Mouse (Mus musculus) hindbrain, embryonic 14.5 days (tissue): ENCODE results near the gene Zscan2. TPM values are rescaled to one million over a fixed set of nuclear protein-coding genes. Genes with fewer than 3 reads are reported as not detected.
A peak's percentile ranks its signal among the peaks of the same experiment; 100 is the strongest.

Experiments used
- ATAC-seq: fragments of 200-750 bp; cut with Nextera tagmentation; 2 replicates; pipeline ENCODE4 v1.8.0; 2017; ENCODE audit warnings: moderate number of reproducible peaks, mild to moderate bottlenecking, moderate TSS enrichment, moderate library complexity; ENCODE audit not compliant: low FRiP score
- DNase-seq: peaks from one replicate; pipeline ENCODE4 v3.0.0-alpha.2; 2015; ENCODE audit warnings: low spot score
- H3K27ac ChIP-seq: fragments of 300-500 bp; sonication (generic); 2 replicates; pipeline ENCODE4 v1.5.1; 2014; ENCODE audit warnings: mild to moderate bottlenecking, moderate library complexity
- H3K27me3 ChIP-seq: fragments of 300-500 bp; sonication (generic); 2 replicates; pipeline ENCODE4 v1.6.1; 2014; ENCODE audit warnings: mild to moderate bottlenecking, low read length, mixed read lengths; ENCODE audit not compliant: control insufficient read depth, insufficient read depth
- H3K36me3 ChIP-seq: fragments of 300-500 bp; sonication (generic); replicated peaks from 2 replicates; pipeline ENCODE4 v1.6.1; 2014; ENCODE audit not compliant: control insufficient read depth, insufficient read depth
- H3K4me1 ChIP-seq: fragments of 300-500 bp; sonication (generic); replicated peaks from 2 replicates; pipeline ENCODE4 v1.6.1; 2014; ENCODE audit warnings: antibody characterized with exemption, low read length, mixed read lengths; ENCODE audit not compliant: control insufficient read depth, insufficient read depth
- H3K4me2 ChIP-seq: fragments of 300-500 bp; sonication (generic); replicated peaks from 2 replicates; pipeline ENCODE4 v1.6.1; 2014; ENCODE audit warnings: mild to moderate bottlenecking, moderate library complexity
- H3K4me3 ChIP-seq: fragments of 300-500 bp; sonication (generic); replicated peaks from 2 replicates; pipeline ENCODE4 v1.5.1; 2014; ENCODE audit warnings: mild to moderate bottlenecking, low read length
- H3K9ac ChIP-seq: fragments of 300-500 bp; sonication (generic); 2 replicates; pipeline ENCODE4 v1.6.1; 2014
- H3K9me3 ChIP-seq: fragments of 300-500 bp; sonication (generic); 2 replicates; pipeline ENCODE4 v1.6.1; 2016; ENCODE audit warnings: low read length; ENCODE audit not compliant: control insufficient read depth
- WGBS: fragments of 180-500 bp; shearing (Covaris S2); extraction: QIAGEN DNeasy Blood & Tissue Kit; methylation state at CpG from one replicate; pipeline ENCODE4 v1.1.7; 2014; 5-methylcytosine and 5-hydroxymethylcytosine counted together
- polyA plus RNA-seq: library from polyadenylated mRNA; unstranded; fragments of >200 nt; fragmentation: Nextera tagmentation; extraction: Ambion mirVana; gene quantifications from 2 replicates; pipeline ENCODE4 v1.2.1, GENCODE M21; 2014

Gene Zscan2
- polyA plus RNA-seq, 1 experiment from 2014 or later, result 4.4 TPM

GRCm38 (mm10) chr7:80850520-80850919 lies 10.2 kb upstream of the Zscan2 start:
- Histone ChIP-seq H3K36me3 (no peaks in the 10 kb centered on the region), H3K27me3 (no peaks in the 10 kb centered on the region), H3K4me3 (no peak overlapping the region), H3K9me3 (no peaks in the 10 kb centered on the region), H3K27ac (no peak overlapping the region), H3K9ac (no peak overlapping the region), H3K4me2 (no peak overlapping the region), H3K4me1 (no peaks in the 10 kb centered on the region)
- DNase-seq (no peak), ATAC-seq (no peak)
- 85% methylated on average over 5 of the region's 5 CpGs for WGBS

GRCm38 (mm10) chr7:80853218-80853617 lies 7.5 kb upstream of the Zscan2 start:
- ATAC-seq, result no peak

DNA sequence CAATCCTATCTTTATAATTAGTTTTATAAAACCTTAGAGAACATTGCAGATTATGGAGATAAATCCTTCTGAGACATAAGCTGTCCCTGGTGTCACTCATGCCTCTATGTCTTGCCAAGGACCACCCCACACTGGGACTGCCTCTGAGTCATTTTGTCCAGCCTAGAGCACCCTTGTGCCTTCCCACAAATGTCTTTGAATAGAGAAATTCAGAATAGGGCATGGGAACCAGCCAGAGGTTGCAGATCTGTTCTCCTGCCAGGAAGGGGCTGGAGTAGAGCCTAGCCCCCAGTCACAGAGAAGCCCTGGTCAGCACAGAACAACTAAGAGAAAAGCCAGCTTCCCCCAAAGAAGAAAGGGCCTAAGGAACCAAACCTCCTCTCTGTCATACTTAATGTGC lies 5.4 kb upstream of the Zscan2 start:
- Histone ChIP-seq H3K27ac (no peak overlapping the region), H3K36me3 (no peaks in the 10 kb centered on the region), H3K27me3 (no peaks in the 10 kb centered on the region), H3K4me3 (no peak overlapping the region), H3K9ac (no peak overlapping the region), H3K4me2 (no peak overlapping the region), H3K4me1 (no peaks in the 10 kb centered on the region), H3K9me3 (no peaks in the 10 kb centered on the region)
- no peak for DNase-seq
- ATAC-seq, result no peak

More at GRCm38 (mm10) chr7:80853218-80853617, 7.5 kb upstream of the Zscan2 start:
- DNase-seq, result no peak
- Histone ChIP-seq H3K4me2 (no peak overlapping the region), H3K4me3 (no peak overlapping the region), H3K27me3 (no peaks in the 10 kb centered on the region), H3K36me3 (no peaks in the 10 kb centered on the region), H3K9me3 (no peaks in the 10 kb centered on the region), H3K27ac (no peak overlapping the region), H3K4me1 (no peaks in the 10 kb centered on the region), H3K9ac (no peak overlapping the region)
- WGBS, result 93% methylated on average over 3 of the region's 3 CpGs

DNA sequence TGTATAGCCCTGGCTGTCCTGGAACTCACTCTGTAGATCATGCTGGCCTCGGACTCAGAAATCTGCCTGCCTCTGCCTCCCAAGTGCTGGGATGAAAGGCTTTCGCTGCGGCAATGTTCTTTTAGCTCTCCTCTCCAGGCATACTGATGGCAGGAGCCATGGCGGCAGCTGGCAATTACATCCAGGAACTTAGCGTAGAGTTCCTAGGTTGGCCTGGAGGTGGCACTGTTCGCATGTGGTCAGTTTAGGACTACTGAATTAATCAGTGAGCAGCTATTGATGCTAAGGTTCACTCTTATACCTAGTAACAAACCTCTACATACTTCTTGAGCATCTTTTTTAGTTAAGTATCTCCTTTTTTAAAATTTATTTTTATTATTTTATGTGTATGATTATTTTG lies 3.5 kb upstream of the Zscan2 start:
- no peak for ATAC-seq
- 26% methylated on average over 6 of the region's 6 CpGs for WGBS
- DNase-seq, result peak; percentile 76

GRCm38 (mm10) chr7:80860227-80860626 lies 493 bp upstream of the Zscan2 start:
- no peaks in the 10 kb centered on the region for H3K9me3 ChIP-seq
- under 1% methylated on average over 13 of the region's 13 CpGs for WGBS
- peaks cover 36% of the 10 kb centered on the region for H3K4me1 ChIP-seq
- H3K27ac ChIP-seq, result no peak overlapping the region
- peak; percentile 54; the same call in 1 of the 2 replicates for ATAC-seq
- peak; percentile 74 for DNase-seq
- no peaks in the 10 kb centered on the region for H3K27me3 ChIP-seq
- peaks cover 14% of the 10 kb centered on the region for H3K36me3 ChIP-seq
- H3K9ac ChIP-seq, result peak overlapping the region; percentile 65
- peak overlapping the region; percentile 74 for H3K4me2 ChIP-seq
- H3K4me3 ChIP-seq, result peak overlapping the region; percentile 76

More for the DNA sequence above, 3.5 kb upstream of the Zscan2 start:
- Histone ChIP-seq H3K4me1 (peaks cover 8% of the 10 kb centered on the region), H3K27ac (no peak overlapping the region), H3K27me3 (no peaks in the 10 kb centered on the region), H3K4me3 (no peak overlapping the region), H3K9ac (no peak overlapping the region), H3K4me2 (no peak overlapping the region), H3K36me3 (no peaks in the 10 kb centered on the region), H3K9me3 (no peaks in the 10 kb centered on the region)

GRCm38 (mm10) chr7:80862475-80862874 lies 1.8 kb downstream of the Zscan2 start:
- peak overlapping the region; percentile 76 for H3K4me3 ChIP-seq
- no peaks in the 10 kb centered on the region for H3K9me3 ChIP-seq
- no peak overlapping the region for H3K27ac ChIP-seq
- no peak for DNase-seq
- peaks cover 39% of the 10 kb centered on the region for H3K4me1 ChIP-seq
- no peak for ATAC-seq
- no peak overlapping the region for H3K9ac ChIP-seq
- peak overlapping the region; percentile 80 for H3K4me2 ChIP-seq
- H3K36me3 ChIP-seq, result peaks cover 36% of the 10 kb centered on the region
- H3K27me3 ChIP-seq, result no peaks in the 10 kb centered on the region
- 89% methylated on average over 2 of the region's 2 CpGs for WGBS

DNA sequence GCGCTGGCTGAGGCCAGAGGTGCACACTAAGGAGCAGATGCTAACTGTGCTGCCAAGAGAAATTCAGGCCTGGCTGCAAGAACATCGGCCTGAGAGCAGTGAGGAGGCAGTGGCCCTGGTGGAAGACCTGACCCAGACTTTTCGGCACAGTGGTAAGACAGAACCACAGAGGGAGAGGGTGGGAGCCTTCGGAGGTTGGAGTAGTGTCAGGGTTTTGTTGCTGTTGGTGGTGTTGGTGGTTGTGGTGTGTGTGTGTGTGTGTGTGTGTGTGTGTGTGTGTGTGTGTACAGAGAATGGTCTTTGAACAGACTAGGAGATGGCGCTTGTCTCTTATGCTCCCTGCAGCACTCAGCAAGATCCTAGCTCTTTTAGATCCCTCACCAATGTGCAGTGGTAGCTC lies 2.8 kb downstream of the Zscan2 start:
- H3K27ac ChIP-seq, result no peak overlapping the region
- H3K4me3 ChIP-seq, result peak overlapping the region; percentile 1; the same call in 1 of the 2 replicates
- 78% methylated on average over 5 of the region's 5 CpGs for WGBS
- ATAC-seq (no peak), DNase-seq (no peak)
- H3K27me3 ChIP-seq, result no peaks in the 10 kb centered on the region
- H3K4me2 ChIP-seq, result peak overlapping the region; percentile 80
- H3K9ac ChIP-seq, result 0 out of 2 replicates have a peak overlapping the region, but pooled peaks have one; percentile 28
- no peaks in the 10 kb centered on the region for H3K9me3 ChIP-seq
- peaks cover 46% of the 10 kb centered on the region for H3K36me3 ChIP-seq
- peaks cover 39% of the 10 kb centered on the region for H3K4me1 ChIP-seq

DNA sequence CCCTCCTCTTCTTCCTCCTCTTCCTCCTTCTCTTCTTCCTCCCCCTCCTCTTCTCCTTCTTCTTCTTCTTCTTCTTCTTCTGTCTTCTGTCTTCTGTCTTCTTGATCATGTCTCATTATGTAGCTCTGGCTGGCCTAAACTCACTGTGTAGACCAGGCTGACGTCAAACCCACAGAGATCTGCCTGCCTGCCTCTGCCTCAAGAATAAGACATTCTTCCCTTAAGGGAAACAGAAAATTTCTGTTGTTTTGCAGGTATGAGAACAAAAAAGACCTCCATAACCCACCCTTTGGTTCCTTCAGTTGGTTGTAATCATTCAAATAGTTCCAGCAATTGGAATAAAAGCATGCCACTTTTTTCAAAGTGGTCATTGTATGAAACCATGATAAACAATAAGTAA lies 3.4 kb downstream of the Zscan2 start:
- Histone ChIP-seq H3K36me3 (peaks cover 52% of the 10 kb centered on the region), H3K27me3 (no peaks in the 10 kb centered on the region), H3K4me2 (peak overlapping the region; percentile 80), H3K4me3 (no peak overlapping the region), H3K27ac (no peak overlapping the region), H3K9ac (no peak overlapping the region), H3K9me3 (no peaks in the 10 kb centered on the region), H3K4me1 (peaks cover 39% of the 10 kb centered on the region)
- 100% methylated on average over 1 of the region's 1 CpGs for WGBS
- no peak for DNase-seq
- ATAC-seq, result no peak

GRCm38 (mm10) chr7:80864831-80865230 lies 4.1 kb downstream of the Zscan2 start:
- peaks cover 39% of the 10 kb centered on the region for H3K4me1 ChIP-seq
- H3K4me3 ChIP-seq, result no peak overlapping the region
- 77% methylated on average over 8 of the region's 8 CpGs for WGBS
- DNase-seq (no peak), ATAC-seq (no peak)
- no peak overlapping the region for H3K9ac ChIP-seq
- peaks cover 59% of the 10 kb centered on the region for H3K36me3 ChIP-seq
- H3K9me3 ChIP-seq, result no peaks in the 10 kb centered on the region
- no peak overlapping the region for H3K27ac ChIP-seq
- H3K4me2 ChIP-seq, result no peak overlapping the region; the same call in 1 of the 2 replicates
- H3K27me3 ChIP-seq, result no peaks in the 10 kb centered on the region

GRCm38 (mm10) chr7:80865521-80865920 lies 4.8 kb downstream of the Zscan2 start:
- H3K9ac ChIP-seq, result no peak overlapping the region
- peaks cover 66% of the 10 kb centered on the region for H3K36me3 ChIP-seq
- no peak for ATAC-seq
- DNase-seq, result no peak
- no peaks in the 10 kb centered on the region for H3K27me3 ChIP-seq
- no peak overlapping the region for H3K27ac ChIP-seq
- H3K4me2 ChIP-seq, result no peak overlapping the region
- no peaks in the 10 kb centered on the region for H3K9me3 ChIP-seq
- peaks cover 39% of the 10 kb centered on the region for H3K4me1 ChIP-seq
- no peak overlapping the region for H3K4me3 ChIP-seq
- WGBS, result 94% methylated on average over 7 of the region's 7 CpGs
